Mouse (Mus musculus) heart, postnatal 0 days (tissue): Measurements from ENCODE around the gene Cblc. TPM values are rescaled to one million over a fixed set of nuclear protein-coding genes. Genes with fewer than 3 reads are reported as not detected.

ENCODE experiments used
- ATAC-seq: fragments of 200-750 bp; cut with Nextera tagmentation; 2 replicates; pipeline ENCODE4 v1.8.0; 2017; ENCODE audit warnings: low read depth, moderate number of reproducible peaks, moderate library complexity; ENCODE audit not compliant: insufficient read depth
- DNase-seq: peaks from one replicate; pipeline ENCODE4 v3.0.0-alpha.2; 2016; ENCODE audit warnings: low spot score
- H3K27ac ChIP-seq: fragments of 300-500 bp; sonication (generic); 2 replicates; pipeline ENCODE4 v1.5.1; 2014; ENCODE audit warnings: low read depth, mild to moderate bottlenecking
- H3K27me3 ChIP-seq: fragments of 300-500 bp; sonication (generic); 2 replicates; pipeline ENCODE4 v1.6.1; 2014; ENCODE audit warnings: low read length, mixed read lengths; ENCODE audit not compliant: control insufficient read depth, insufficient read depth
- H3K36me3 ChIP-seq: fragments of 300-500 bp; sonication (generic); replicated peaks from 2 replicates; pipeline ENCODE4 v1.6.1; 2014; ENCODE audit warnings: low read length, mixed read lengths; ENCODE audit not compliant: control insufficient read depth, insufficient read depth
- H3K4me1 ChIP-seq: fragments of 300-500 bp; sonication (generic); 2 replicates; pipeline ENCODE4 v1.6.1; 2014; ENCODE audit warnings: antibody characterized with exemption; ENCODE audit not compliant: control insufficient read depth, insufficient read depth
- H3K4me2 ChIP-seq: fragments of 300-500 bp; sonication (generic); 2 replicates; pipeline ENCODE4 v1.6.1; 2014; ENCODE audit warnings: low read depth, mild to moderate bottlenecking, low read length, moderate library complexity
- H3K4me3 ChIP-seq: fragments of 300-500 bp; sonication (generic); 2 replicates; pipeline ENCODE4 v1.5.1; 2014; ENCODE audit warnings: low read depth, low read length
- H3K9ac ChIP-seq: fragments of 300-500 bp; sonication (generic); replicated peaks from 2 replicates; pipeline ENCODE4 v1.6.1; 2014; ENCODE audit warnings: low read depth, low read length, mixed read lengths
- H3K9me3 ChIP-seq: fragments of 300-500 bp; sonication (generic); replicated peaks from 2 replicates; pipeline ENCODE4 v1.6.1; 2016; ENCODE audit warnings: low read length; ENCODE audit not compliant: control insufficient read depth
- CTCF ChIP-seq: IDR thresholded peaks from 2 replicates; pipeline ENCODE4 v1.5.1; 2016; ENCODE audit warnings: antibody characterized with exemption, control low read depth, low read depth
- EP300 ChIP-seq: IDR thresholded peaks from 2 replicates; pipeline ENCODE4 v1.6.1; 2016; ENCODE audit warnings: antibody characterized with exemption, low read depth
- WGBS: fragments of 180-500 bp; shearing (Covaris S2); extraction: QIAGEN DNeasy Blood & Tissue Kit; methylation state at CpG from one replicate; pipeline ENCODE4 v1.1.7; 2014; 5-methylcytosine and 5-hydroxymethylcytosine counted together
- polyA plus RNA-seq: library from polyadenylated mRNA; unstranded; fragments of >200 nt; fragmentation: Nextera tagmentation; extraction: Ambion mirVana; gene quantifications from 2 replicates; pipeline ENCODE4 v1.2.1, GENCODE M21; 2015
- total RNA-seq: library from RNA; depleted of rRNA; stranded (reverse); fragments of >200 nt; gene quantifications from 2 replicates; pipeline ENCODE4 v1.2.3, GENCODE M21; 2014; ENCODE audit warnings: low replicate concordance

Cblc gene
- total and polyA plus RNA-seq, 2 experiments from 2014 or later: 0.36 TPM; not detected in 1

- no peak for TF ChIP-seq EP300
- no peak for TF ChIP-seq CTCF
- H3K27me3 ChIP-seq: no peaks in the 10 kb centered on the region
- ATAC-seq (no peak), DNase-seq (no peak)
- H3K4me3 ChIP-seq: no peak overlapping the region
- 86% methylated on average over 3 of the region's 3 CpGs for WGBS
- no peak overlapping the region for H3K27ac ChIP-seq
- H3K9me3 ChIP-seq: no peaks in the 10 kb centered on the region
- H3K4me2 ChIP-seq: no peak overlapping the region
- H3K4me1 ChIP-seq: peaks cover 14% of the 10 kb centered on the region
- H3K36me3 ChIP-seq: no peaks in the 10 kb centered on the region
- no peak overlapping the region for H3K9ac ChIP-seq
Measured at GRCm38 (mm10) chr7:19829694-19830093, 33.1 kb upstream of the Cblc start.

DNA sequence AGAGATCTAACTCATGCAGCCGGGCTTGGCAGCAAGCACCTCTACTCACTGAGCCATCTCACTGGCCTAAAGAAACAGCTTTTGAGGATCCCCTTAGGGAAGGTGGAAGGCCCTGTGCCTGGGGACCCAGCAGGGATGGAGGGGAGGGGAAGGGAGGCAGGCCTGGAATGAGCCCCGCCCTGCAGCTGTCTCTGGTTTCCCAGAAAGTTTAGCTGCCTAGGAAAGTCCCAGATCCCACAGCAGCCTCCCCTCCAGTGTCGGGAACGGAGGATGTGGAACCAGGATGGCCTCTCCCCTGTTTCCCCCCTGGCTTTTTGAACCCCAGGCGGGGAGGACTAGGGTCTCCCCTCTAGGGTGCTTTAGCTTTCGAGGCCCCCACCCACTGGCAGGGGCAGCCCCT lies 30.1 kb upstream of the Cblc start:
- 40% methylated on average over 6 of the region's 6 CpGs for WGBS
- H3K4me2 ChIP-seq: no peak overlapping the region
- TF ChIP-seq EP300 (no peak), CTCF (no peak)
- DNase-seq (no peak), ATAC-seq (no peak)
- peaks cover 28% of the 10 kb centered on the region for H3K4me1 ChIP-seq
- no peak overlapping the region for H3K27ac ChIP-seq
- H3K36me3 ChIP-seq: no peaks in the 10 kb centered on the region
- no peaks in the 10 kb centered on the region for H3K9me3 ChIP-seq
- H3K27me3 ChIP-seq: peaks cover 2% of the 10 kb centered on the region
- no peak overlapping the region for H3K4me3 ChIP-seq
- H3K9ac ChIP-seq: no peak overlapping the region

GRCm38 (mm10) chr7:19824182-19824973 lies 27.8 kb upstream of the Cblc start:
- peak; percentile 90 for ATAC-seq
- no peak overlapping the region for H3K9ac ChIP-seq
- H3K4me1 ChIP-seq: peaks cover 16% of the 10 kb centered on the region; the same call in 1 of the 2 replicates
- no peak for TF ChIP-seq CTCF
- peak; percentile 59; the same call in 1 of the 2 replicates for TF ChIP-seq EP300
- DNase-seq: peak; percentile 84
- peaks cover 7% of the 10 kb centered on the region for H3K27me3 ChIP-seq
- H3K4me3 ChIP-seq: no peak overlapping the region
- H3K27ac ChIP-seq: peak overlapping the region; percentile 76
- H3K4me2 ChIP-seq: peak overlapping the region; percentile 33; the same call in 1 of the 2 replicates
- WGBS: 27% methylated on average over 25 of the region's 26 CpGs
- H3K9me3 ChIP-seq: no peaks in the 10 kb centered on the region
- H3K36me3 ChIP-seq: no peaks in the 10 kb centered on the region

DNA sequence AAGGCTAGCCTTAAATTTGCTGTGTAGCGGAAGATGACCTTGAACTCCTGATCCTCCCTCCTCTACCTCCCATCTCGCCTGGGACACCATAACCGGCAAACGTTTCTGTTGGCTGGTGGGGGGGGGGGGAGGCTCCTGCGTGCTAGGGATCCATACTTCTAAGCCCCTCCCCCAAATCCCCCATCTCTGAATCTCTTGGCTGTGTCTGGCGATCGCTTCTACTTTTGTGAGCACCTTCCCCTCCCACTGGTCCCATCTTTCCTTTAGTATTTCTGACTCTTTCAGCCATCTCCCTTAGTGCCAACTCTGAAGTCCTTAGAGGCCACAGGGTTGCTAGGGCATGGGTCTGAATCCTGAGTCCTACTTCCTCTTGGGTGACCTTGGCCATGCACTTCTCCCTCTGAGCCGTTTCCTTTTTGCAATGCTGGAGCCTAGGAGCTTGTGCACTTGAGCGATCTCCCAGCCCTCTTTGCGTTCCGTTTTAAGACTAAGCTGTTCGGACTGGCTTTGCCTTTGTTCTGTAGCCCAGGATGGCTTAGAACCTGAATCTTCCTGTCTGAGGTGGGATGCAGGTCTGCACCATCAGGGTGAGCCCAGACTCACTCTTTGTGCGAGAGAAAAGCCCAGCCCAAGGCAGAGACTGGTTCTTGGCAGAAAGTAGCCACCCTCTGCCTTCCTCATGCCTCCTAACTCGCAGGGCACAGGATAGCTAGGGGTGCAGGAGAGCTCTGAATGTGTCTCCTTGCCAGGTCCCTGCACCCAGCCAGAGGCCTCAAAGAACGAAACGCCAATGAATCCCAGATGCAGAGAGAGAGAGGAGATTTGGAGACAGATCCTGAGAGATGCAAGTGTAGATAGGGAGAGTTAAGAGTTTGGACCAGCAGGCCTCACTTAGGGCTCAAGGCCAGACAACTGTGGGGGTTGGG lies 26.9 kb upstream of the Cblc start:
- Histone ChIP-seq H3K36me3 (no peaks in the 10 kb centered on the region), H3K4me2 (peak overlapping the region; percentile 33; the same call in 1 of the 2 replicates), H3K27me3 (peaks cover 12% of the 10 kb centered on the region), H3K4me3 (no peak overlapping the region), H3K9me3 (no peaks in the 10 kb centered on the region), H3K9ac (no peak overlapping the region), H3K27ac (peak overlapping the region; percentile 76), H3K4me1 (peaks cover 16% of the 10 kb centered on the region; the same call in 1 of the 2 replicates)
- no peak for DNase-seq
- 28% methylated on average over 16 of the region's 16 CpGs for WGBS
- TF ChIP-seq EP300: no peak
- TF ChIP-seq CTCF: no peak
- ATAC-seq: no peak

GRCm38 (mm10) chr7:19822604-19823058 lies 26.0 kb upstream of the Cblc start, which contains the start of gene Bcl3:
Gene Bcl3, minus strand, starts transcription at chr7:19822770.
- no peaks in the 10 kb centered on the region for H3K36me3 ChIP-seq
- peaks cover 16% of the 10 kb centered on the region; the same call in 1 of the 2 replicates for H3K4me1 ChIP-seq
- no peak for DNase-seq
- peak within 1 kb of the TSS; percentile 65 for H3K9ac ChIP-seq
- no peak for ATAC-seq
- peak within 1 kb of the TSS; percentile 52 for H3K4me3 ChIP-seq
- TF ChIP-seq EP300: no peak
- H3K4me2 ChIP-seq: peak within 1 kb of the TSS; percentile 75
- H3K27ac ChIP-seq: peak within 1 kb of the TSS; percentile 76
- no peaks in the 10 kb centered on the region for H3K9me3 ChIP-seq
- peaks cover 12% of the 10 kb centered on the region for H3K27me3 ChIP-seq
- 2% methylated on average over 22 of the region's 42 CpGs for WGBS
